Mouse (Mus musculus) retina, postnatal 1 day (tissue): ENCODE results near the gene Rims3.

Source experiments
- DNase-seq: peaks from one replicate; pipeline ENCODE4 v3.0.0-alpha.2; 2012

Gene Rims3

DNA sequence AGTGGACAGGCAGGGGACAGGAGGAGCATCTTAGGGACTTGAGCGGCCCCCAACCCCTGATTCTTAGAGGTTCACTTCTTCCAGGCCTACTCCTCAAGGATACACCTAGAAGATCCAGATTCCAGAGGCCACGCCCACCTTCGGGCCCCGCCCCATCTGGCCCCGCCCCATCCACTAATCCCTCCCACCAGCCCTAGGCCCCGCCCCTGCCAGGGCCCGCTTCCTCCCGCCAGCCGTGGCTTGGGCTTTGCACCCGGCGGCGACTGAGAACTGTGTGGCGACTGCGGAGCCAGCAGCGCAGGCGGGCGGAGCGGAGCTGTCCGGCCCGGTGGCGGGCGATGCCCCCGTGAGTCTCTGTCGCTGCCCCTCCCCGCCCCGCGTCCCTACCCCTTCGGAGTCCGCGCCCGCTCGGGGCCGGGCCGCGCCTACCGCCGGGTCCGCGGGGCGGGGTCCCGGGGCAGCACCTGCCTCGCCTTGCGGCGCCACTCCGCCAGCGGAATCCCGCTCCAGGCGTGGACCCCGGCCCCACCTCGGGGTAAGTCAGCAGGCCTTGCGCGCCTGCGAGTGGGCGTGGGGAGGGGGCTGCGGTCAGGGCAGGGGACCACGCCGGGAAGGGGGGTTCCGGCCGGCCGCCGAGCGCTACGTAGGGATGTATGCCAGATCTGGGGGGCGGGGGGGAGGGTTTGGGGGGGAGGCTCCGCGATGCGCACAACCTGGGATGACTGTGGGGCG is at the start of gene Rims3:
TSS of gene Rims3 (plus strand) at position 229 of the 732 bp plus-strand sequence.
- DNase-seq, result peak; percentile 83

DNA sequence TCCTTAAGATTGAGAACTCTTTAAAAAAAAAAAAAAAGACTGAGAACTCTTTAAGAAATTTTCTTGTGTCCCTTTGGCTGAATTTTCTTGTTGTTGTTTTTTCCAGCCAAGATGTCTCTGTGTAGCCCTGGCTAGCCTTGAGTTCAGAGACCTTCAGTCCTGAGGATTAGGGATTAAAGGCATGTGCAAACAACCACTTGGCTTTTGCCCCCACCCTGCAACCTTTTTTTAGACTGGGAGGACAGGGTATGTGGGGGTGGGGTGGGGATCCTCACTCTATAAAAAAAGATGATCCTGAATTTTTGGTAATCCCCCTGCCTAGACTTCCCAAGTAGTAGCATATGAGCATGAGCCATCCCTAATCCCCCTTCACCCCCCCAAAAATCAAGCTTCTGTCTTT is 48.8 kb upstream of the Rims3 start:
- no peak for DNase-seq

DNA sequence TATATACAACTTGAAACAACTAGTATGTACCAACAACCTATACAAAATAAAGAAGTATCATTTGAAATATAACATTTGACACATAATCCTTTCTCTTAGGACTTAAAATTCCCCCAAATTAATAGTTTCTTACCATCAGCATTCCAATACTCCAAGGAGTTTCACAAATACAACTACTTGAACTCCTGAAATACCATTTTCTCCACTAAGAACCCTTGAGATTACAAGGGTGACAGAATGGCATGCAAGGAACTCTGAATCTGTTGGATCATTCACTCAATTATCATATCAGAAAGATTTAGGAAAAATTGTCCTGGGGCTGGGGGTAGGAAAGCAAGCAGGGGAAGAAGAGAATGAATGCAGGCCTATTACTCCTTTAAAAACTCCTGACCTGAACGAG is 40.9 kb upstream of the Rims3 start:
- no peak for DNase-seq

DNA sequence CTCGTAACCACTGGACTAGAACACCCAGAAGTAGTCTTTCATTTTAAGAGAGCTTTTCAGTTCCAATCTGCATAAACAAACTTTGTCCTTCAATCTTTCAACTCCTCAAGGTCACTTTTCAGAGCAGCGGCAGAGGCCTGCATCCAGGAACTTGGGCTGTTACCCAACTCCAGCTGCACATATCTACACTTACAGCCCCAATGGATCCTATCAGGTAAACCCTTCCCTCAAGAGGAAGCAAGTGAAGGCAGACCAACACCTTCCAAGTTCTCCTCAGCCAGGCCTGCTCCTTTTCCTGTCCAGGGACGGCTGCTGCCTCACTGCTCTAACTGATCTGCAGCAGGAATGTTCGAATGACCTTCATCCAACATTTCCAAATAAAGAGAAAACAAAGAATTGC is 40.4 kb upstream of the Rims3 start:
- no peak for DNase-seq

DNA sequence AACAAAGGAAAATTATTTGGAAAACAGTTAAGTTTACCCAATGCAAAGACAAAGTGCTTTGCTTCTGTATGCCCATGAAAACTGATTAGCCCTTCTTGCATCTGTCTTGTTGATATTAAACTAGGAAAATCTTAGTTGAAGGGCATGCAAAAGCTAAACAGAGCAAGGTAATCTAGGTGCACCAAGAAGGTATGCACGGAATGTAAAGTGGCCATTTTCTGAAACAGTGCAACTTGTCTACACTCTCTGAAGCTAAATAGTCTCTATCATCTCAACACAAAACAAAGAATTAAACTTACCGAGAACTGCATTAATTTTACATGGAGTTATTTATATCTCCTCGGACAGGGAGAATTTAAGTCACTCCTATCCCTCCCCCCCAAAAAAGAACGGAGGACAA is 39.5 kb upstream of the Rims3 start:
- DNase-seq, result no peak

DNA sequence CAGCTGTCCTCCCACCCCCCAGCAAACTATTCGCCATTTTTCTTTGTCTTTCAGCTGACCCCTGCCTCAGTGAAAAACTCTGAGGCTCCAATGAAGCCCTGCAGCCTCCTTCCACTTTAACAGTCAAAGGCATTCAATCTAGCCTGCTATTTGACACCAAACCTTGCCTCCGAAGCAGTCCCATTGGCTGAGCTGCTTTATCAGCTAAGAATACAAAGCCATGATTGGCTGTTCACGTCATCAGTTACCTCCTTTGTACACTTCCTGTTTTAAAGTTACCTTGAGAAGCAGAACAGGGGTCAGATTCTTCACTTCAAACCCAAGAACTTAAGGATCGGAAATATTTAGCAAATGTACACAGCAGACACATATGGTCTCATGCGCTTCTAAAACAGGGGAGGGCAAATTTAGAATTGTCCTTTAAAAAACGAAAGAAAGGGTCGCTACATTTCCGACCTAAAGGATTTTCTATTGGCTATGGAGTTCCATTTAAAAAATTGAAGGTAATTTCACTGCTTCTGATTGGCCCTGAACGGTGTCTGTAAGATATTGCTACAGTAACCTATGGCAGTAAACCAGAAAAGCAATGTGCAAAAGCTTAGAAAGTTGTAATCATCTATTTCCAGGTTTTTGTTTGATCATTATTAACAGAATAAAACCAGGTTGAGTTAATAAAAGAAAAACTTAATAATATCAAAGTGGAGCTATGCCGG is 38.8 kb upstream of the Rims3 start:
- DNase-seq, result peak; percentile 95

DNA sequence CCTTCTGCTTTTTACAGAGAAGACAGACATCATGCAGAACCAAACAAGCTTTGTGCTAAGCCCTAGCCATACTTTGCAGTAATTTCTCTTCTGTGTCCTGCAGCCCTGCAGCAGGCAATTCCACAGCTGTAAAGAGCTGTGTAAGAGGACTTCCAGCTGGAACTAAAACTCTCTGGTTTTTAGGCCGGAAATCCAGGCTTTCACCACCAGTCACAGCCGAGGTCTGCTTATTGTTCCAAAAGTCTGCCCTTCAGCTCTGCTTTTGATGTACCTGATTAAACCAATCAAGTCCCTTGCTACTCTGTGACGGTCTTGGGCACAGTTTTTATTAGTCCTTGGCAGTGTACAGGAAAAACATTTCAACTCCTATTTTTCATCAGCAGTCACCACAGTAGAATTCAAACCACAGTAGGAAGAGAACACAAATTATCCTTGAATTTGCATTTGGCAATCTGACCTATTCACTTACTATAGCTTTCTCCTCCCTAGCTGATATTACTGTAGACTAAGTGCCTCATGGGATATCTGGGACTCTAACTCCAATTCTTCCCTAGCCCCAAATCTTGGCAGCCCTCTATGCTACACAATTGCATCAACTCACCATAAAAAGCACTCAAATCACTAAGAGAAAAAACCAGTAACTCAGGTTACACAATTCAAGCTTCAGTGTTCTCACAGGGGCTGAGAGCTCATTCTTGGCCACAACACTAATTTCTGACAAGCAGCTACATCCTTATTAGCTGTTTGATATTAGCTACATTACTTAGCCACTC is 37.4 kb upstream of the Rims3 start:
- DNase-seq, result no peak

DNA sequence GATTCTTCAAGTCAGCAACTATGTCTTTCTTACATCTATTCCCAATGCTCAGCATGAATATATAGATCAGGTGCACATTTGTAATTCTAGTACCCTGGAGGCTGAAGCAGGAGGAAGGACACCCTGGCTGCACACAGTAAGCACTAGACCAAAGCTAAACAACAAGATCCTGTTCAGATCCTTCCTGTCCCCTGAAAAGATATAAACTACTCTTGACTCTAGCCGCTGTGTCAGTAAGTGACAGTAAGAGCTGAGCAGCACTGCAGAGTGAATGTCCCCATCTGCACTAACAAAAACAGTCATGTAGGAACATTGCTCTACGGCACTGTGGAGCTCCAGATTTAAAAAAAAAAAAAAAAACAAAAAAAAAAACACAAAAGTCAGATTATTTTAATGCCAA is 36.7 kb upstream of the Rims3 start:
- DNase-seq, result no peak

DNA sequence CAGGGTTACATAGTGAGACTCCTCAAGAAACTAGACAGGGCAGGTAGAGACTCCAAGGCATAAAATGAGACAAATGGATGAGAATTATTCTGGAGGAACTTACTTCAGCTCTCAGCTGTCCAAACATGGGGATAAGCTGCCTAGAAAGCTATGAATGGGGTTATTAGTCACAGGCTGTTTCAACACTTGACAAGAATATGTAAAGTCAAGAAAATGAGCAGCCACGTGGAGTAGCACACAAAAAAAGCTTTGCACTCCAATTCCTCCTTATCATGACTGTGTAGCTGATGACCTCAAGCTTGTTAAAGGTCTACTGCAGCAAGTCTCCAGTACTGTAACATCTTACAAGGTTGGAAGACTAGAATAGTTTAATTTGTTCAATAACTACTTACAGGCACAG is 35.3 kb upstream of the Rims3 start:
- no peak for DNase-seq

DNA sequence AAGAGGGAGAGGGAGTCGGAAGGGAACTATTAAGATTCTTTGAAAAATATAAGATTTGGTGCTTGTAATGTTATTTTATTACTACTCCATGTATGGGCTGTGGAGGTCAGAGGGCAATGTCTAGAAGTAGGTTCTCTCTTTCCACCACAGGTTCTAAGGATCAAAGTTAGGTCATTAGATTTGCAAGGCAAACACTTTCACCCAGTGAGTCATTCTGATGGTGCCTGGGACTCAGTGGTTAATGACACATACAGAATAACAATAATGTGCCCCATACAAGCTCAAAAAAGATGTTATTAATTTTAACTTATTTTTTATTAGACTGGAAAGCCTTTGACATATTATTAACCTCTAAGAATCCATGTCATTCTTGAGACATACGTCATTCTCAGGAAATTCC is 34.7 kb upstream of the Rims3 start:
- no peak for DNase-seq

DNA sequence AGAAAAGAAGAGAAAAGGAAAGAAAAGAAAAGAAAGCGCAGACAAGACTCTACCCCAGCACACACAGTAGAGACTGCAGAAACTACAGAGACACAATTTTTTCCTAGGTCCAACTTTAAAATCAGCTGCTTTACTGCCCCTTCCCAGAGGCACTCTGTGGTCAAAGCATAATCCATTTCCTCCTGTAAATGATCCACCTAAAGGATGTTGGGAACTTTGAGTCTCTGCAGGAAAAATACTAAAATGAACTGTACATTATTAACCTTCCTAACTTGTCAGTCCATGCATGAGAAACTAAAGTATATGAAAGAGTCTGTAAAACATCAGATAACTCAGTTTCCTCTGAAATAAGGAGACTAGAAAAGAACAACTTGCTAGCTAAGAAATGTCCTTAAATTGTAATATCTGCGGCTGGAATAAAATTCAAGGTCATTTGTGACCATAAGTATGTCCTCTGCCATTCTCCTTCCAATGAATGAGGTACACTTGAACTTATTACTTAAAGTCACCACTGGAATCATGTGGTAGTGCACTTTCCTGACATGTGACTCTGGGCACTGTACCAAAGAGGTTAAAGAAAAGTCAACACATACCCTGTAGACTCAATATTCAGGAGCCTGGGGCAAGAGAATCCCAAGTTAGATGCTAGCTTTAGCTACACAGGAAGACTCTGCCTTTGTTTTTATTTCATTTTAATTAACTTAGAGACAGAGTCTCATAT is 32.3 kb upstream of the Rims3 start:
- DNase-seq, result no peak

DNA sequence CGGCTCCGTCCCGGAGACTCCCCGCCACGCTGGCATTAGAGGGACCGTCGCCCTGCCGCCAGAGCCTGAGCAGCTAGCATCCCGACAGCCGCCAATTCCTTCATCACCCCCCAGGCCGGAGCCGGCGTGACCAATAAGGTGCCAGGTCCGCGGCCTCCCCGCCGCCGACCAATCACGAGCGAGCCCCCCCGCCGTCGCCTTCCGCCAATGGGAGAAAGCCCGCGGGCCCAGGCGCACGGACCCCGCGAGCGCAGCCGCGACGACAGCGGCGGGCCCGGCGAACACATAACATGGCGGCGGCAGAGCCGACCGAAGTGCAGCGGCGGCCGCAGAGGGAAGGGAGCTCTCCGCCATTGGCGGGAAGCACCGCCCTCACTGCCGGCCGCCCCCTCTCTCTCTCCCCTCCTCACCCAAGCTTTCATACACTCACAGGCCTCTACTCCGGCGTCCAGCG is 29.5 kb upstream of the Rims3 start:
- peak; percentile 97 for DNase-seq

DNA sequence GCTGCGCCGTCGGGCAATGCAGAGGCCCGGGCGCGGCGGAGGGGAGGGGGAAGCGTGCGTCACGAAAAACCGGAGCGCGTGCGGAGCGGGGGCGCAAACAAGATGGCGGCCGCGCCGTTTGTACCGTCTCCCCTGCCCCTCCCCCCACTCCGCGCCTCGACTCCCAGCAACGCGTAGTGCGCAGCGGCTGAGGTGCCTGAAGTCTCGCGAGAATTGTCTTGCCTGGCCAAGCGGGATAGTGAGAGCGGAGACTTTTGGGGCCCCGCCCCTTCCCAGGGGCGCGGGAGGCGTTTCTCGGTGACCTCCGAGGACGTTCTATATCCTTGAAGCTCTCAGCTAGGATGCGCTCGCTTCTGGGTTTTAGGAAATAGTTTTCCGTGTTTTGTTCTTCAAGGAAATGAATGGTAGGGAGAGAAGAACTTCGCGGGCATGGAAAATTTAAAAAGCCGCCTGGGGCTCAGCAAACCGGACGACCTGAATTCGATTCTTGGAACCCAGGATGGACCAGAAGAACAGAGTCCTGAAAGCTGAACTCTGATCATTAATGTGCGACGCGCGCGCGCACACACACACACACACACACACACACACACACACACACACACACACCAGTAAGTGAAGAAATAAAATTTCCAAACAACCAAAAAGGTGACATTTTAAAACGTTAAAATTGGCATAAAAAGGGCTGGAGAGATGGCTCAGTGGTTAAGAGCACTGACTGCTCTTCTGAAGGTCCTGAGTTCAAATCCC is 28.9 kb upstream of the Rims3 start:
- DNase-seq, result peak; percentile 99

DNA sequence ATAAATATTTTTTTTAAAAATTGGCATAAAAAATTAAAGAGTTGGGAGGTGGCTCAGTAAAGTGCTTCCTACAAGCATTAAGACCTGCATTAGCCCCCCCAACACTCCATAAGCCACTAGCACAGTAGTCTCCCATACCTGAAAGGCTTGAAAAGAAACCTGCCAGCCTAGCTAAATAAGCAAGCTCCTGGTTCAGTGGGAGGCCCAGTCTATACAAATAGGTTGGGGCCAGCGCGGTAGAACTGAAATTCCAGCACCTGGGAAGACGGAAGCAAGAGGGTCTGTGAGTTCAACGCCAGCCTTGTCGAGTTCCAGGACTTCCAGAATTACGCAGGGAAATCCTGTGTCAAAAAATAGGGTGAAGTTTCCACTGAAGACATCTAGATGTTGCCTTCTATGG is 28.2 kb upstream of the Rims3 start:
- DNase-seq, result no peak

DNA sequence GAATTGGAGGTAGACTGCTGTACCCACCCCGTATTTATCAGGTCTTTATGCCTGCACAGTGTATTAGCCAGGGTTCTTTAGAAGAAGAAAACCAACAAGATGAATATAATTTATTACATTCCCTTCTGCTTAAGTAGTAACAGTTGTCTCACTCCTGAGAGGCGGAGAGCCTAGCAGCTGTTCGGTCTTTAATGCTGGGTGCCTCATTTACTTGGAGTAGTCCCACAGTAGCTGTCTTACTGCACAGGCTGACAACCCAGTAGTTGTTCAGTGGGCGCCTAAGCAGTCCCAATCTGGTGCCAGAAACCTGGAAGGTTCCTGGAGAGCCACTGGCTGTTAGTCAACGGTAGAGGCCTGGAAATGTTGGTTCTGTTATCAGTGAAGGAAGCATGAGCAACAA is 23.8 kb upstream of the Rims3 start:
- no peak for DNase-seq

DNA sequence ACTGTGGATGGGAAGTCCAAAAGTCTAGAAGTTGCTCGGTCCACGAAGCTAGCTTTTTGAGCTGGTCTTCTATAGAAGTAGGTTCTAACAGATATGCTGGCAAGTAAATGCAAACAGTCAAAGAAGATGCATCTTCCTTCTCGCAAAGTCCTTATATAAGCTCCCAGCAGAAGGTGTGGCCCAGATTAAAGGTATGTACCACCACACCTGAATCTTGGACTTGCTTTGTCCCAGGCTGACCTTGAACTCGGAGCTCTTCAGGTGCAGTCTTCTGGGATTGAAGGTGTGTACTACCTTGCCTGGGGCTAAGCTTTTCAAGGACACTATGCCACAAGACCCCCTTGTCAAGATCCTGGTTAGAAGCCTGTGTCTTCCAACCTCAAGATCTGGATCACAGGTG is 23.1 kb upstream of the Rims3 start, which contains the start of gene Nfyc:
TSS of gene Nfyc (minus strand) at position 101 of the 400 bp plus-strand sequence.
- DNase-seq, result no peak

DNA sequence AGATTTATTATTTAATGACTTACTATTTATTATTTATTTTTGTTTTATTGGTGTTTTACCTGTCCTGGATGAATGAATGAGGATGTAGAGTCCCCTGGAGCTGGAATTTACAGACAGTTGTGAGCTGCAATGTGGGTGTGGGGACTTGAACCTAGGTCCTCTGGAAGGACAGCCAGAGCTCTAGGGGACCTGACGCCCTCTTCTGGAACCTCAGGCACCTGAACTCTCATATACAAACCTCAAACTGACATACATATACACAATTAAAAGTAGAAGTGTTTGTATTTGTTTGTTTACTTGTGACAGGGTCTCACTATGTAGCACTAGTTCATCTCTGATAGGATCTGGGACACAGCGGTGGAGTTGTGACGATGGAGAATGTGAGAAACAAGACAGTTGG is 13.3 kb upstream of the Rims3 start:
- no peak for DNase-seq

DNA sequence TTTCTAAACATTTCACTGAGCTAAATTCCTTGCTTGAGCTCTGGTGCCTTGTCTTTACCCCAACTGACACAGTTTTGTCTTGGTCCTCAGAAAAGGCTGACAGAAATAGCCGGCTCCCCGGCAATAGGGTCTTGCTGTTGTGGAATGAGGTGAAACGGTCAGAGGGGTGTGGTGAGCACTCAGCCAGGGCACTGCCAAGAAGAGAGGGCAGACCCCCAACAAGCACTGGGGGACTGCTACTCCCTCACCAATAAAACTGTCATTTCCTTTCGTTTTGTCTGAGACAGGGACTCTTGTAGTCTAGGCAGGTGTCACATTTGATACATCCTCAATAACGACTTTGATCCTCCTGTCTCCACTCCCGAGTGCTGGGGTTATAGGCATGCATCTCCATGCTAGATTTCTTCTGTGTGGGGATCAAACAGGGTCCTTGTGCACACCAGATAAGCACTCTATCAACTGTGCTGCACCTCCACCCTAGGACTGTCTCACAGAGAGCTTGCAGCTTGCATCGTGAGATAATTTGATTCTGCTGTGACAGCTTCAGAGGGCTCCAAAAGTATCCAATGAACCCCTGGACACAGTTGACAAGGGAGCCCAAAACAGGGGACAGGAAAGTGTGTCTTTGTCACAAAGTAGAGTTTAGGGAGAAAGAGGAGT is 10.1 kb upstream of the Rims3 start:
- no peak for DNase-seq

DNA sequence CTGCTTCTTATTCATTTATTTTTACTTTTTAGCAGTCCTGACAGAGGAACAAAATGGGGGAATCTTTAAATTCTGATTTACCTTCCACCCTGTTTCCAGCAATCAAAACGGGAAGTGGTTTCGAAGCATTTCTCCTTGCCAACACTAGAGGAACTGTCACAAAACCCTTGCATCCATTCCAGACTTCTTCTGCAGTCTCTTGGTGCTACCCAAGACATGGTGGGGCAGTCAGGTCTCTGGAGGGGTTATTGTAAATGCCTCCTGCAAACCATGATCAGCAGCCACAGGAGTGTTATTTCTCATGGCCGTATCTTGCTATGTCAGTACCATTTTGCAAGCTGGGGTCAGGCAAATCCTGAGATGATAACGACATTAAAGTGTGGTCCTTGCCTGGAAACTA is 9.5 kb upstream of the Rims3 start:
- DNase-seq, result no peak

DNA sequence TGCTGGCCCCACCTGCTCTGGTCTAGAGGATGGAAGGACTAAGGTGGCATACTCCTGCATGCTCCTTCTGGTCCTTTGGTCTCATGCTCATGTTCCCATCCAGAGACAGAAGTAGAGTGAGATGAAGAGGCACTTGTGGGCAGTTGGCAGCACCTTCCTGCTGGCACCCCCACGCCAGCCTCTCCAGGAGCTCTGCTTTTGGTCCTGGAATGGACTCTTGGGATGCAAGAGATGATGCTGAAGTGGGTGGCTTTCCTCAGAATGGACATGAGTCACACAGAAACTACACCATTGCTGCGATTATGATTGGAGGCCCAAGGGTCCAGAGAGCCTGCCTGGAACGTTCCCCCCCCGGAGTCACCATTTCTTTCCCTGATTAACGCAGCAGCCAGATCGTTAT is 5.7 kb upstream of the Rims3 start:
- DNase-seq, result no peak

DNA sequence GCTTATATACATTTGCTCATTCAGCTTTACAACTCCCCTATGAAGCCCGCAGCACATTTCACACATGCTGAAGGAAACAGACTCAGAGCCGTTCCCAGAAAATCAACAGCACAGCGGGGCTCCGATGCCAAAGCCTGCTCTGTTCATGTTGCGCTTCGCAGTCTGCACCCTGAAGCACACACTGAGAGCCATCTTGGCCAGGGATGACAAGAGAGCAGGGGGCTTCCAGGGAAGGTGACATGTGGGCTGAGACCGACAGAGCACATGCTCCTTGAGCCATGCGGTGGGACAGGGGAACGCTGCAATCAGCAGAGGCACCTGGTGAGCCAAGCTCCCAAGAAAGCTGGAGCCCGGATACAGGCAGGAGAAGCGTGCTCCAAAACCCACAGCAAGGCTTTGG is 5.2 kb upstream of the Rims3 start:
- DNase-seq, result no peak

DNA sequence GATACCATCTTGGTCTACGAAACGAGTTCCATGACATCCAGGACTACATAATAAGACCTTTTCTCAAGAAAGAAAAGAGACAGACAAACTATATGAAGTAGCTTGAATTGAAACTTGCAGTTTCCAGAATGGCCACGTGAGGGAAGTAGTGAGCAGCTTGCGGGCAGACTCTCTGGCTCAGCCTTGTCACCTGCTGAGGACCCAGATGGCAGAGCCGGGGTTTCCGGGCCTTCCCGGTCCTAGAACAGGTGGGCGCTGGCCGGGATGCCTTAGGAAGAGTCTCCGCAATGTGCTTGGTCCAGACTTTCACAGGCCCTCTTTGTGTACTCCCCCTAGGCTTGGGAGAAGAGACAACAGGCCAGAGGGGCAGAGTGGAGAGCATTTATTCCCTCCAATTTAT is 3.7 kb upstream of the Rims3 start:
- peak; percentile 82 for DNase-seq
